Mouse (Mus musculus) cerebral cortex, adult 2 months (tissue): Measurements from ENCODE around the gene Atp5s.

Experiments used
- WGBS: fragments of 180-500 bp; shearing (Covaris S2); methylation state at CpG from one replicate; pipeline ENCODE4 v1.1.7; 2018; 5-methylcytosine and 5-hydroxymethylcytosine counted together

Gene Atp5s

DNA sequence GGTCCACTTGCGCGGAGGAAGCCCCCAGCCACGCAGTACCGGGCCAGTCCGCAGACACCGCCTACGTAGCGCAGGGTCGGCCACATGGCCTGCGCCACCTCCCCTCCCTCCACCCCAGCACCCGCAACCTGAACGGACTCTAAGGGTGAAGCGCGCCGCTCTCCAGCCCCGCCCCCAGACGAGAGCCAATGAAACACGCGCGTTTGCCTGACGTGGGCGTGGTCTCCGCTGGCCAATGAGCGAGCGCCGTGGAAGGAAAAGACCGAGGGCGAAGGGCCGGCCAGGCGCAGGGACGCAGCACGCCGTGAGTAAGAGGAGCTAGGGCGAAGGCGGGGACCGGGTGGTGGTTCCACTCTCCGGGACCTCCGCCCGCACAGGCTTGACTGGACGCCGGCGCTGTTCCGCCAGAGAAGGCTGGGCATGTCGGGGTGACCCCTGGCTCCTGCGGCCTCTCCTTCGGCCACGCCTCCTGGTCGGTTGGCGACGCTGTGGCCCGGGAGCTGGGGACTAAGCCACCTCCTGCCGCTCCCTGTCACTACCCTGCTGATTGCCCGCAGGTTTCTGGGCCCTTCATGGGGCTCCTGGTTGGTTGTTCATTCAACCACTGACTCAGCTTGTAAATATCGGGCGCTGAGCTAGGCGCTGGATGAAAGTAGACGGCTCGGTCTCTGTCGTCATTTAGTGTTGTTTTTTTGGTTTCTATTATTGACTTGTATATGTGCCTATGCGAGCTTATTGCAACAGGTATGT, at the start of gene Atp5s, which contains the start of gene L2hgdh:
TSS of gene Atp5s (plus strand) at position 240 of the 750 bp plus-strand sequence.
TSS of gene L2hgdh (minus strand) at position 163 of the 750 bp plus-strand sequence.
- WGBS, result under 1% methylated on average over 60 of the region's 60 CpGs

DNA sequence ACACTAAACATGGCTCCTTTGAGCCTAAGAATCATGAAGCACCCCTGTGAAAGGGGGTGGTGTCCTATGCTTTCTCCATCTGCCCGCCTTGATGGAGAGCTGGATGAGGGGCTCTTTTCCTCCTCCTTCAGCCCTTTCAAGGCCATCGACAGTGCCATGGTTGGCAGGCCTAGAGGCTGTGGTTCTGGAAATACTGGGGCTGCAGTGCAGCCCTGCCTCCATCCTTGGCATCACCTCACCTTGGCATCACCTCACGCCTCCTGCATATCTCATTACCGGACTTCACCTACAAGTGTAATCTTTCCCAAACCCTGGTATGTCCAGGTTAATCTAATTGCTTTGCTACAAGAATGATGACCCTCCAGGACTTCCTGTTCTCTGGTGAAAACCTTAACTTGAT, 48.6 kb upstream of the Atp5s start:
- WGBS, result 88% methylated on average over 4 of the region's 4 CpGs

- whole genome bisulfite sequencing, result 1% methylated on average over 56 of the region's 56 CpGs
These were observed 43.9 kb upstream of the Atp5s start for GRCm38 (mm10) chr12:69680635-69681565.

DNA sequence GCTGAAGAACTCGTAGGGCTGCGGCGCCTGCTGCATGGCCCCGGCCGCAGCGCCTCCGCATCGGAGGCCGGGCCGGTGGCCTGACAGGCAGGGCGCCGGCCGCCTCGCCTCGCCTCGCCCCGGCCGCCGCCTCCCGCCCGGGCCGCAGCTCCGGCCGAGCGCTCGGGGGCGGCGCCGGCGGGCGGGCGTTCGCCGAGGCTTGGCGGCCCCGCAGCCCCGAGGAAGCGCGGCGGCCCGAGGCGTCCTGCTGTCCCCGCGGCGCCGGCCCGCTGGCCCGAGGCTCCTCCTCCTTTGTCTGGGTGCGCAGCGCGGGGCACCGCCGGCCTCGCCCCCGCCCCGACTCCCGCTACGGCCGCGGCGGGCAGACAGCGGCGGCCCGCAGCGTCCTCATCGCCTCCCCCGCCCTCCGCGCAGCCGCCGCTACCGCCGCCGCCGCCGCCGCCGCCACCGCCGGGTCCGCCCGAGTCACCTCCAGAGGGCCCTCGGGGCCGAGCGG, 43.1 kb upstream of the Atp5s start, which contains the start of gene Sos2:
TSS of gene Sos2 (minus strand) at position 287 of the 496 bp plus-strand sequence.
- 2% methylated on average over 61 of the region's 85 CpGs for WGBS

DNA sequence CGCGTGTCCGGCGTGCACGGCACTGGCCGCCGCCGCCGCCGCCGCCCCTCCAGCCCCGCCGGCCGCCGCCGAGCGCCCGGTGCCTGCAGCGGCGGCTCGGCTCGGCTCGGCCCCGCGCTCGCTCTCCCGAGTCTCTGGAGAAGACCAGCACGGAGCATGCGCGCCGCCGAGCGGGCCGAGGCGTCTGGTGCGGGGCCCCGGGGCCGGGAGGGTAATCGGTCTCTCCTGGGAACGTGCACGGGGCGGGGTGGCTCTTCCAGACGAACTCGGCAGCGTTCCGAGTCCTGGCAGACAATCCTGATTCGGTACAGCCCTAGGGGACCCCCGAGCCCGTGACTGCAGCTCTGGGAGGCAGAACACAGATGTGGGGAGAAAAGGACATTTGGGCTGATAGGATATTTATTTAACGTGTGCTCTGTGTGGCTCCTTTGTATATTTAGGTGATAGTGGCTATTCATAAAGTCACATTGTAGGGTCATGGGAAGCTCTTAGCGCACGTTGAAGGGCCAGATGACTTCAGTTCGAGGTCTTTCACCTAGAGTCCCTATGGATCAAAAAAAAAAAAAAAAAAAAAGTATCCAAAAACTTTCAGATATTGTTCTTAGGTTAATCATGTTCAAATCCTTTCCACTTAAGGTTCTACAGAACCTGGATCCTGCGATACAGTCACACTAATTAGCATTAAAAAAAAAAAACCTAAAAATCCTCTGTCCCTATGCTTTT, 42.5 kb upstream of the Atp5s start:
- WGBS, result under 1% methylated on average over 42 of the region's 54 CpGs

- WGBS, result 36% methylated on average over 14 of the region's 14 CpGs
These were observed 41.8 kb upstream of the Atp5s start for GRCm38 (mm10) chr12:69682788-69683419.

- WGBS, result 10% methylated on average over 10 of the region's 10 CpGs
These were observed 41.2 kb upstream of the Atp5s start for GRCm38 (mm10) chr12:69683537-69683936.

GRCm38 (mm10) chr12:69688368-69688767, 36.4 kb upstream of the Atp5s start:
- 26% methylated on average over 2 of the region's 2 CpGs for WGBS

DNA sequence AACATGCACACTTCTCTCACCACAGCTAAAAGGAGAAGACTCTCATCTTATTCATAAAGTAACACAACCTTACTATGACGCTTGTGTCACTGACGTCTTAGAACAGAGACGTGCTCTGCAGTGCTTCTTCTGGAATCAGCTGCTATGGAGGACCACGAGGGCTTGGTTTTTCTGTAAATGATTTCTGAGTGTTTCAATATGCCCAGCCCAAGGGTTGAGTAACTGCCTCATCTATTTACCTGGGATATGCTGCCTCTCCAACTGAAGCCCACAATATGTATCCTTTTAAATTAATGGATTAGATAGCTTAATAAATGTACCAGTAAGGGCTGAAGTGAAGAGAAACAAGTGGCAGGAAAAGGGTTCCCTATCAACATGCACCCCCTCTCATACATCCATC, 34.0 kb upstream of the Atp5s start:
- WGBS, result 91% methylated on average over 4 of the region's 4 CpGs

DNA sequence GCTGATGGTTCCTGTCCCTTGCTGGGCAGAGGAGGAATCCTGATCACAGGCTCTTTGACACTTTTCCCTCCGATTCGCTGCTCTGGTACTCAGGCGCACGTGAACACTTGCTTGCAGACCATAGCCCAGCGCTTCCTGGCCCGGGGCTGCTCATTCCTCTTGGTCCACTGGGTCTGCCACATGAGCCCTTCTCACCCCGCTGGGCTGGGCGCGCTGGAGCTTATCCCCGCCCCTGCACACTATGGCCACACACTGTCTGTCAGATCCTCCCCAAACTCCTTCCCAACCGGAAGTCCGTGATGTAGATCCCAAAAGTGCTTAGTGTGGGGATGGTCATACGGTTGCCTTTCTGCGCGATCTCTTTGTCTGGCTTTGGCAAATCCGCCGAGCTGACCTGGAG, 31.3 kb upstream of the Atp5s start:
- 90% methylated on average over 17 of the region's 17 CpGs for WGBS

DNA sequence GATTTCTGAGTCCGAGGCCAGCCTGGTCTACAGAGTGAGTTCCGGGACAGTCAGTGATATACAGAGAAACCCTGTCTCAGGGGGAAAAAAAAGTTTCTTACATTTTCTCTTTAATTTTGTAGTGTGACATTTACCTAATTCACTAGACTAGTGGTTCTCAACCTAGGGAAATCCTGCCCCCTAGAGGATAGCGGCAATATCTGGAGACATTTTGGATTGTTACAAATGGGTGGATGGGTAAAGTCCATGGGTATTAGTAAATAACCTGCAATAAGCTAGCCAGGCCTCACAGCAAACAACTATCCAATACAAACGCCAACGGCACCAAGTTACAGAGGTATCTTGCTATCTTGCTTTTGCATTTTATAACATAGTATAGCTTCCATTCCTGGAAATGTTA, 28.0 kb upstream of the Atp5s start:
- 77% methylated on average over 5 of the region's 5 CpGs for WGBS

GRCm38 (mm10) chr12:69698352-69698751, 26.4 kb upstream of the Atp5s start:
- 84% methylated on average over 6 of the region's 6 CpGs for WGBS

DNA sequence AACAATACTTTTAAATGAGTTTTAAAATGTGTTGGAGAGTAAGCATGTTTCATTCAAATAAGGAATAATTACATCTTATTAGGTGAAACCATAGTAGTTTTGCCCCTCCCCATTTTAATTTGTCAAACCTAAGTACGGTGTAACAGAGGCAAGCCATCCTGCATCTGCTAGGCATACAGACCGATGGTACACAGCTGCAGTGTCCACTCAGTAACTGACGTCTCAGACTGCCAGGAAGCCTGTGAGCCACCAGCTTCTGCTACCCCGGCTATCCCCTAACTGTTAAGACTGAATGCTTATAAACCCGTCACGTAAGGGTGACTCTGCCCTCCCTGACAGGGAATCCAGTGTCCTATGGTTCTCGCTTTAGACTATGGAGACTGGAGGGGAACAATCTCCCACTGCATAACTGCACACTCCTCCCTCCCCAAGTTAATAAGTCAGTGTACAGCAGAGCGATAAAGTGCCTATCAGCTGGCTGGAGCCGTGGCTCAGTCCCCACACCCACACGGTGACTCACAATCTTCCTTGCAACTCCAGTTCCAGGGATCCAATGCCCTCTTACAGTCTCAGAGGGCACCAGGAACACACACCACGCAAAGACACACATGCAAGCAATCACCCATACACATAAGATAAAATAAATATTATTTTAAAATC, 19.8 kb upstream of the Atp5s start:
- WGBS, result 85% methylated on average over 11 of the region's 11 CpGs

GRCm38 (mm10) chr12:69722857-69723256, 1.9 kb upstream of the Atp5s start:
- 78% methylated on average over 3 of the region's 3 CpGs for WGBS

DNA sequence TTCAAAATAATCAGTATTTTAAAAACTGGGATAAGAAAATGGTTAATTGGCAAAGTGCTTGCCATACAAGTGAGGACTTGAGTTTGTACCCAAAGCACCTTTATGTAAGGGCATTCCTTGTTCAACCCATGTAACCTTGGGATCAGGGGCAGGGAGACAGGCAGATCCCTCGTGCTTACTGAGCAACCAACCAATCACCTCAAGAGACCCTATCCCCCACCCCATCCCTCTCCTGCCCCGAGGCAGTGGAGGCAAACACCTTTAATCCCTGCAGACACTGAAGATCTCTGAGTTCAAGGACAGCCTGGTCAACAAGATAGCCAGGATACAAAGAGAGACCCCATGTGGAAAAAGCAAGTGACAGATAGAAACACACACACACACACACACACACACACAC, 1.4 kb upstream of the Atp5s start:
- 69% methylated on average over 2 of the region's 2 CpGs for WGBS

DNA sequence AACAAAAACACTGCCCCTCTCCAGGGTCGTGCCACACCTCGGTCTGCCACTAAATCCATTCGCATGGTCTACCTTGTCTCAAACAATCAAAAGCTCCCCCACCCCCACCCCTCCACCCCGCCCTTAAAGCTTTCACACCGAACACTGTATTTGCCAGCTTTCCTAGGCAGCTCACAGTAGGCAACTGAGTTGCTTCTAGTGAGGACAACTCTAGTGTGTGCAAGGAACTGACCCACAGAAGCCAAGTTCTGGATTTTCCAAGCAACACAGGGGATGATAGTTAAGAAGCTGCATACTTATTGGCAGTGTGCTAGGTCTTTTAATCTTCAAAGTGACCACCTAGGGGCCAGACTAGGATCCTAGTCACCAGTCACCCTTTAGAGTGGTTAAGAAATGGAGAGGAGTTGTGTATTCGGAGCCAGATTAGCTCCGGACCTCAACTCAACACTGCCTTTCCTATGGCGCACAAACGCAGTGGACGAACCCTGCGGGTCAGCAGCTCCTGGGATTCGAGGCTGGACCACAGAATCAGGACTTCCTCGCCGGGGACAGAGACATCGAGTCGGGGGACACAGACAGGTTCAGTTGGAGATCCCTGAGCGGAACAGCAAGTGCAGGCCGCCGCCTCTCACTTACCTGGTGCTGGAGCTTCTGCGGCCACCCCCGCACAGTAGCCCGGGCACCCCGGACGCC, 586 bp upstream of the Atp5s start:
- 1% methylated on average over 24 of the region's 24 CpGs for WGBS

DNA sequence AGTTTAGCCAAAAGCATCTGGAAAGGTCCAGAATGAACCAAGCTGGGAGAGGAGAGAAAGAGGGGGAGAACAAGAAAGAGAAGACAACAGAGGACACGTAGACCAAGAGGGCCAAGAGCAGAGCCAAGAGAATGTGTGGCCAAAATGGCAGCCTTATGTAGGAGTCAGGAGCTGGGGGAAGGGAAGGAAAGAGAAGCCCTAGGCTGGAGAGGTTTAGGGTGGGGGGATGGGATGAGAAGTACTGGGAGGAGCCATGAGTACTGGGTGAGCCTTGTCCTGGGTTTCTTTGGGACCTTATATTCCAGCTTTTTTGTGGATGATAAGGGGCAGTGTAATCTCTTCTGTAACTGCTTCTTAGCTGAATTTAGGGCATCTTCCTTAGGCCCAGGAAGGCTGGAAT, 4.5 kb downstream of the Atp5s start:
- 100% methylated on average over 1 of the region's 1 CpGs for WGBS

GRCm38 (mm10) chr12:69730306-69730705, 5.6 kb downstream of the Atp5s start:
- 94% methylated on average over 1 of the region's 1 CpGs for WGBS

- WGBS, result 64% methylated on average over 5 of the region's 5 CpGs
These were observed 7.5 kb downstream of the Atp5s start for GRCm38 (mm10) chr12:69732221-69732620.

- WGBS, result 0% methylated on average over 2 of the region's 2 CpGs
These were observed 8.8 kb downstream of the Atp5s start for GRCm38 (mm10) chr12:69733518-69733917.
